Mouse (Mus musculus) kidney, adult 2 months (tissue): ENCODE results near the gene Mllt6. TPM values are rescaled to one million over a fixed set of nuclear protein-coding genes. Genes with fewer than 3 reads are reported as not detected.

Source experiments
- DNase-seq: peaks from one replicate; pipeline ENCODE4 v3.0.0; 2021
- H3K27ac ChIP-seq: fragments of 200-500 bp; 2 replicates; pipeline ENCODE4 v1.5.1; 2012; ENCODE audit warnings: low read depth, low read length, control low read depth, inconsistent platforms; ENCODE audit not compliant: insufficient read depth
- H3K27me3 ChIP-seq: fragments of 200-500 bp; replicated peaks from 2 replicates; pipeline ENCODE4 v1.6.1; 2012; ENCODE audit warnings: mild to moderate bottlenecking, moderate library complexity, low read length, inconsistent platforms; ENCODE audit not compliant: control insufficient read depth, insufficient read depth
- H3K36me3 ChIP-seq: fragments of 200-500 bp; 2 replicates; pipeline ENCODE4 v1.6.1; 2012; ENCODE audit warnings: mild to moderate bottlenecking, moderate library complexity, low read length, inconsistent platforms; ENCODE audit not compliant: control insufficient read depth, insufficient read depth
- H3K4me1 ChIP-seq: fragments of 200-500 bp; 2 replicates; pipeline ENCODE4 v1.6.1; 2011; ENCODE audit warnings: low read length; ENCODE audit not compliant: control insufficient read depth, insufficient read depth
- H3K4me3 ChIP-seq: fragments of 200-500 bp; 2 replicates; pipeline ENCODE4 v1.5.1; 2011; ENCODE audit warnings: mild to moderate bottlenecking, low read depth, low read length, control low read depth; ENCODE audit not compliant: insufficient read depth
- CTCF ChIP-seq: fragments of 200-500 bp; conservative IDR thresholded peaks from 2 replicates; pipeline ENCODE4 v1.5.1; 2011; ENCODE audit warnings: low read depth, mild to moderate bottlenecking, control low read depth, low read length, moderate library complexity, mixed read lengths; ENCODE audit not compliant: insufficient read depth, insufficient read length
- POLR2A ChIP-seq: fragments of 200-500 bp; IDR thresholded peaks from one replicate; pipeline ENCODE4 v1.6.1; 2011; ENCODE audit warnings: low read depth, low read length, control low read depth
- WGBS: fragments of 180-500 bp; shearing (Covaris S2); methylation state at CpG from one replicate; pipeline ENCODE4 v1.1.7; 2018; 5-methylcytosine and 5-hydroxymethylcytosine counted together
- polyA plus RNA-seq: library from polyadenylated mRNA; depleted of rRNA; stranded (reverse); fragments of >200 nt; gene quantifications from 2 replicates; pipeline ENCODE4 v1.2.3, GENCODE M21; 2012

Gene Mllt6
- polyA plus RNA-seq, 1 experiment = 36.6 TPM

DNA sequence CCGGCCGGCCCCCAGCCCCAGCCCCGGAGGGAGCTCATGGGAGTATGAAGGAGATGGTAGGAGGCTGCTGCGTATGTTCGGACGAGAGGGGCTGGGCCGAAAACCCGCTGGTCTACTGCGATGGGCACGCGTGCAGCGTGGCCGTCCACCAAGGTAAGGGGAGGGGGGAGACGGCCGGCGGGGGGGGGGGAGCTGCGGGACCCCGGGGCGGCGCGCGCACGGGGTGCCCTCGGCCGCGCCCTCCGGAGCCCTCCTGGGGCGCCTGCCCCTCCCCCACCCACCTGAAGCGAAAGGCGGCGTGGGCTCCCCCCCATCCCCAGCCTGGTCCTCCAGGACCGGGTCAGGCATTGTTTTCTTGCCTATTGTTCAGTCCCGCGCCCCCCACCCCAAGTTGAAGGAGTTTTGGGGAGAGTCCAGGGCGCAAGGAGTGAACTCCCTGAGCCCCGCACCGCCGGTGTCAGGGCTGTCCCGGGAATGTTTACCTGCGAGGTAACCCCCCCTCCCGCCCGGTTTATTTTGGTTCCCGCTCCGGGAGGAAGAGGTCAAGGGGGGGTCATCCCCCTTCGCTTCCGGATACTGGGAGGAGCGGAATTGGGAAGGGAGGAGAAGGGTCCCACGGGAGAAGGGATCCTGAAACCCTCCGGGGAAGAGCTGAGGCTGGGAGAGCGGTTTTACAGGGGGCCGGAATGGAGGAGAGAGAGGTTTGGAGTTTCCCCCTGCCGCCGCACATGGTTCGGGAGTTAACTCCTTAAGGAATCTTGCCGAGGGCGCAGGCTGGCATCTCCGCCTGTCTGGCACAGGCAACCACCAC lies 519 bp downstream of the Mllt6 start:
- H3K27me3 ChIP-seq = no peaks in the 10 kb centered on the region
- H3K27ac ChIP-seq = peak overlapping the region; percentile 65
- WGBS = under 1% methylated on average over 49 of the region's 57 CpGs
- peak; percentile 74 for DNase-seq
- no peaks in the 10 kb centered on the region for H3K36me3 ChIP-seq
- peaks cover 15% of the 10 kb centered on the region for H3K4me1 ChIP-seq
- H3K4me3 ChIP-seq = peak overlapping the region; percentile 83
- TF ChIP-seq POLR2A (no peak), CTCF (no peak)

DNA sequence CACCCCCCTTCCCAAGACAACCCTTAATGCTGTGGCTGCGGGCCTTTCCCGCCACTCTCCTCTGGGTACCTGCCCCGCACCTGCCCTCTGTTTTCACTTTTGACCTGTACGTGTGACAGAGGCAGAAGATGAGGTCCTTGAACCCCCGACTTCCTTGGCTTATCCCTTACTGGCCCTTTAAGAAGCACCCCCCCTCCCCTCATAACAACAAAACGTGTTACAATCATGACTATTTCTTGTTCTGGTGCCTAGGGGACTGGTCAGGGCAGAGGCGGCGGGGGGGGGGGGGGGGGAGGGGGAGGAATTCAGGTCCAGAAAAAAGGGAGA lies 1.1 kb downstream of the Mllt6 start:
- Histone ChIP-seq H3K4me3 (peak overlapping the region; percentile 83), H3K27ac (peak overlapping the region; percentile 37), H3K36me3 (no peaks in the 10 kb centered on the region), H3K4me1 (peaks cover 10% of the 10 kb centered on the region; the same call in 1 of the 2 replicates), H3K27me3 (no peaks in the 10 kb centered on the region)
- DNase-seq = no peak
- WGBS = 0% methylated on average over 8 of the region's 8 CpGs
- TF ChIP-seq POLR2A = no peak
- no peak for TF ChIP-seq CTCF

- Histone ChIP-seq H3K27ac (no peak overlapping the region), H3K27me3 (no peaks in the 10 kb centered on the region), H3K4me3 (peak overlapping the region; percentile 7), H3K4me1 (peaks cover 13% of the 10 kb centered on the region; the same call in 1 of the 2 replicates), H3K36me3 (no peaks in the 10 kb centered on the region)
- TF ChIP-seq CTCF = no peak; the same call in 1 of the 2 replicates
- TF ChIP-seq POLR2A = no peak
- 22% methylated on average over 6 of the region's 6 CpGs for WGBS
- DNase-seq = no peak
Observed at GRCm38 (mm10) chr11:97664771-97665240, 1.6 kb downstream of the Mllt6 start.

GRCm38 (mm10) chr11:97665431-97665830 lies 2.2 kb downstream of the Mllt6 start:
- DNase-seq = no peak
- TF ChIP-seq CTCF (no peak), POLR2A (no peak)
- peaks cover 13% of the 10 kb centered on the region; the same call in 1 of the 2 replicates for H3K4me1 ChIP-seq
- H3K27ac ChIP-seq = no peak overlapping the region
- no peaks in the 10 kb centered on the region for H3K36me3 ChIP-seq
- no peaks in the 10 kb centered on the region for H3K27me3 ChIP-seq
- WGBS = 82% methylated on average over 13 of the region's 13 CpGs
- no peak overlapping the region for H3K4me3 ChIP-seq

DNA sequence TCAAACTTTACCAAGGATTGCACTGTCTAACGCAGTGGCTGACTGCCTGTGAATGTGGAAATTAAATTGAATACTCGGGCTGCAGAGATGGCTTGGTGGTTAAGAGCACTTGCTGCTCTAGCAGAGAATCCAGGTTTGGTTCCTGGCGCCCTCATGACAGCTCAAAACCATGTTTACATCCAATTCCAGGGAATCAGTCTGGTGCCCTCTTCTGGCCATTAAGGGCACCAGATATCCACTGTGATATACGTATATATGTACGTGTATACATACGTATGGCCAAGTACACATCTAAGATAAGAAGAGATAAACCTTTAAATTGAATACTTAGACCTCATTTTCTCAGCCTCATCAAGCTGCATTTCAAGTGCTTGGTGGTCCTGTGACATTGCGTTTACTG lies 3.0 kb downstream of the Mllt6 start:
- H3K36me3 ChIP-seq = no peaks in the 10 kb centered on the region
- H3K4me1 ChIP-seq = peaks cover 6% of the 10 kb centered on the region; the same call in 1 of the 2 replicates
- no peak for DNase-seq
- no peaks in the 10 kb centered on the region for H3K27me3 ChIP-seq
- H3K27ac ChIP-seq = no peak overlapping the region
- TF ChIP-seq CTCF = 0 out of 2 replicates have a peak, but pooled peaks have one; percentile 9
- TF ChIP-seq POLR2A = no peak
- no peak overlapping the region for H3K4me3 ChIP-seq
- WGBS = 91% methylated on average over 7 of the region's 7 CpGs

DNA sequence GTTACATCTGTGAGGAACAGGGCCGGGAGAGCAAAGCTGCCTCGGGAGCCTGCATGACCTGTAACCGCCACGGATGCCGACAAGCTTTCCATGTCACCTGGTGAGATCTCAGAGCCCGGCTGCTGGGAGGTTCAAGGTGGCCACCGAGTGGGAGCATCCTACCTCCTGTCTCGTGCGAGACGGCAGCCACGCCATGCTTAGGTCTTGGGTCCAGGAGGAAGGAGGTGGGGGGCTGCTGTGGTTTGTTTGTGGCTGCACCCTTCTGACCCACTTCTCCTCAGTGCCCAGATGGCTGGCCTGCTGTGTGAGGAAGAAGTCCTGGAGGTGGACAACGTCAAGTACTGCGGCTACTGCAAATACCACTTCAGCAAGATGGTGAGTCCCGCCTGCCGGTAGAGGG lies 3.6 kb downstream of the Mllt6 start:
- TF ChIP-seq POLR2A (no peak), CTCF (no peak)
- H3K36me3 ChIP-seq = no peaks in the 10 kb centered on the region
- no peak for DNase-seq
- H3K27ac ChIP-seq = no peak overlapping the region
- no peaks in the 10 kb centered on the region for H3K27me3 ChIP-seq
- H3K4me1 ChIP-seq = peaks cover 6% of the 10 kb centered on the region; the same call in 1 of the 2 replicates
- WGBS = 92% methylated on average over 15 of the region's 15 CpGs
- no peak overlapping the region for H3K4me3 ChIP-seq

GRCm38 (mm10) chr11:97668160-97668559 lies 4.9 kb downstream of the Mllt6 start:
- WGBS = 92% methylated on average over 7 of the region's 7 CpGs
- H3K27ac ChIP-seq = no peak overlapping the region

More at GRCm38 (mm10) chr11:97668160-97668559, 4.9 kb downstream of the Mllt6 start:
- no peak for DNase-seq
- no peak for TF ChIP-seq CTCF
- TF ChIP-seq POLR2A = no peak
- Histone ChIP-seq H3K4me1 (peaks cover 6% of the 10 kb centered on the region; the same call in 1 of the 2 replicates), H3K36me3 (no peaks in the 10 kb centered on the region), H3K27me3 (no peaks in the 10 kb centered on the region), H3K4me3 (no peak overlapping the region)
